8 mouse cellular contexts compared by ENCODE assay signal in the genomic region with DNA sequence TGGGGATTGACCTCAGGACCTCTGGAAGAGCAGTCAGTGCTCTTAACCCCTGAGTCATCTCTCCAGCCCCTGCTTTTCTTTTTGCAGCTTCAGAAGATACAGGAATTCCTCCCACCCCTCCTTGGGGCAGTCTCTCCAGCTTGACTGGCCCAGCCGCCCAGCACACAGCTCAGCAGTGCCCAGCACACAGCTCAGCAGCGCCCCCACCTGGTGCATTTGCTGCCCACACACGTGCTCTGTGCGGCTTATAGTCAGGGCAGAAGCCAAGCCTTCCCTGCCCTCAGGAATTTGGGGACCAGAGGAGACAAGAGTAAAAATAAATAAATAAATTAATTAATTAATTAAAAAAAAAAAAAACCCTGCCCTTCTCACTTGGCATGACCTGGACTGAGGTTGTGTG. TPM values are rescaled to one million over a fixed set of nuclear protein-coding genes. Genes with fewer than 3 reads are reported as not detected.
DNase-seq lines count a peak whose midpoint lies in the region; ATAC-seq and TF ChIP-seq lines count a peak whose summit lies in the region.

No protein-coding gene starts in this region.

- peak; percentile 79 for DNase-seq in 3134 (ENCODE audit: extremely low read depth, insufficient read length, low spot score)
- DNase-seq in adrenal gland, adult 2 months: peak; percentile 77
- peak; percentile 81 for DNase-seq in embryo, embryonic 10.5 days (ENCODE audit: low spot score)
- DNase-seq in heart, adult 11 months: peak; percentile 96
- peak; percentile 86 for DNase-seq in limb, embryonic 11.5 days (ENCODE audit: low spot score)
- peak in 1 of 2 experiments; percentile 71 for DNase-seq in spleen, adult 2 months (ENCODE audit: low read depth in 1 of 2, low spot score in 2 of 2)

- H3K4me1 ChIP-seq in intestine, postnatal 0 days (replicated peaks; ENCODE audit: control insufficient read depth, insufficient read depth, low read length): no peaks in the 10 kb centered on the region
- no peaks in the 10 kb centered on the region for H3K4me1 ChIP-seq in limb, embryonic 11.5 days (ENCODE audit: control insufficient read depth, insufficient read depth, low read length)
- no peaks in the 10 kb centered on the region for H3K4me1 ChIP-seq in midbrain, embryonic 13.5 days (replicated peaks)
- no peaks in the 10 kb centered on the region for H3K4me1 ChIP-seq in spleen, adult 2 months (ENCODE audit: control insufficient read depth, insufficient read depth, insufficient read length)

- H3K27me3 ChIP-seq in intestine, postnatal 0 days (replicated peaks; ENCODE audit: control insufficient read depth, insufficient read depth, low read length): no peaks in the 10 kb centered on the region
- H3K27me3 ChIP-seq in limb, embryonic 11.5 days (ENCODE audit: control insufficient read depth, insufficient read depth, low read length): no peaks in the 10 kb centered on the region
- no peaks in the 10 kb centered on the region for H3K27me3 ChIP-seq in midbrain, embryonic 13.5 days
- no peaks in the 10 kb centered on the region for H3K27me3 ChIP-seq in spleen, adult 2 months (ENCODE audit: control insufficient read depth, insufficient read depth, low read length)

- H3K27ac ChIP-seq in intestine, postnatal 0 days (ENCODE audit: low read depth, low read length): no peak overlapping the region
- H3K27ac ChIP-seq in limb, embryonic 11.5 days (replicated peaks; ENCODE audit: low read depth, low read length): no peak overlapping the region
- no peak overlapping the region for H3K27ac ChIP-seq in midbrain, embryonic 13.5 days
- H3K27ac ChIP-seq in spleen, adult 2 months (ENCODE audit: insufficient read depth, low read length): no peak overlapping the region

- 31% methylated on average over 4 of the region's 4 CpGs for WGBS in intestine, postnatal 0 days
- 29% methylated on average over 4 of the region's 4 CpGs for WGBS in limb, embryonic 11.5 days
- 14% methylated on average over 4 of the region's 4 CpGs for WGBS in midbrain, embryonic 13.5 days
- WGBS in spleen, adult 2 months: 45% methylated on average over 4 of the region's 4 CpGs

- TF ChIP-seq POLR2A in spleen, adult 2 months (IDR thresholded peaks at IDR 0.05; ENCODE audit: low read depth, low read length): no peak

- H3K9ac ChIP-seq in intestine, postnatal 0 days (ENCODE audit: low read depth, low read length): no peak overlapping the region
- no peak overlapping the region for H3K9ac ChIP-seq in limb, embryonic 11.5 days (ENCODE audit: low read length)
- H3K9ac ChIP-seq in midbrain, embryonic 13.5 days (replicated peaks): no peak overlapping the region

- no peak overlapping the region for H3K4me2 ChIP-seq in intestine, postnatal 0 days (replicated peaks; ENCODE audit: low read depth)
- H3K4me2 ChIP-seq in limb, embryonic 11.5 days (ENCODE audit: low read depth, severe bottlenecking): no peak overlapping the region
- H3K4me2 ChIP-seq in midbrain, embryonic 13.5 days (replicated peaks): no peak overlapping the region

- no peaks in the 10 kb centered on the region for H3K9me3 ChIP-seq in intestine, postnatal 0 days (ENCODE audit: control insufficient read depth)
- H3K9me3 ChIP-seq in limb, embryonic 11.5 days (ENCODE audit: control insufficient read depth, low read length): no peaks in the 10 kb centered on the region
- H3K9me3 ChIP-seq in midbrain, embryonic 13.5 days: no peaks in the 10 kb centered on the region

- H3K36me3 ChIP-seq in intestine, postnatal 0 days (ENCODE audit: control insufficient read depth, insufficient read depth): peaks cover 26% of the 10 kb centered on the region; the same call in 1 of the 2 replicates
- peaks cover 5% of the 10 kb centered on the region; the same call in 1 of the 2 replicates for H3K36me3 ChIP-seq in limb, embryonic 11.5 days (ENCODE audit: control insufficient read depth, insufficient read depth, low read length)
- H3K36me3 ChIP-seq in midbrain, embryonic 13.5 days: peaks cover 42% of the 10 kb centered on the region
- H3K36me3 ChIP-seq in spleen, adult 2 months (ENCODE audit: control insufficient read depth, insufficient read depth, low read length): peaks cover 12% of the 10 kb centered on the region

- peak; percentile 93 for TF ChIP-seq CTCF in intestine, postnatal 0 days (IDR thresholded peaks at IDR 0.05; ENCODE audit: low read depth)
- TF ChIP-seq CTCF in spleen, adult 2 months (IDR thresholded peaks at IDR 0.05; ENCODE audit: extremely low read depth, insufficient read depth, insufficient read length, insufficient replicate concordance): peak; percentile 95

- H3K4me3 ChIP-seq in intestine, postnatal 0 days (ENCODE audit: low read depth, low read length): no peak overlapping the region
- H3K4me3 ChIP-seq in limb, embryonic 11.5 days (ENCODE audit: low read depth, low read length): no peak overlapping the region
- H3K4me3 ChIP-seq in midbrain, embryonic 13.5 days (replicated peaks): no peak overlapping the region
- no peak overlapping the region for H3K4me3 ChIP-seq in spleen, adult 2 months (ENCODE audit: extremely low read depth, insufficient read depth, insufficient read length)

- ATAC-seq in intestine, postnatal 0 days: peak; percentile 82
- ATAC-seq in limb, embryonic 11.5 days (ENCODE audit: insufficient number of reproducible peaks, low FRiP score, low TSS enrichment, low read depth): no peak
- ATAC-seq in midbrain, embryonic 13.5 days: peak; percentile 82

RNA-seq across cellular contexts. Expression of a gene that starts 5.1 kb away (rescaled TPM):
- total RNA-seq in adrenal gland, adult 2 months (2021): 1 to 10 TPM; 1.5 to 1.8 TPM
- polyA plus RNA-seq in adrenal gland, adult 2 months (2012; rRNA removed): 1.1 and 1.2 TPM in 2 replicates
- 10.8 and 11.7 TPM in 2 replicates for polyA plus RNA-seq in intestine, postnatal 0 days (2015; fragmentation: Nextera tagmentation; extraction: Ambion mirVana)
- polyA plus RNA-seq in limb, embryonic 11.5 days (2014; fragmentation: Nextera tagmentation; extraction: Ambion mirVana): 12.7 and 13.2 TPM in 2 replicates
- polyA plus RNA-seq in midbrain, embryonic 13.5 days (2015; fragmentation: Nextera tagmentation; extraction: Ambion mirVana): 1.9 and 3.4 TPM in 2 replicates
- polyA plus RNA-seq in spleen, adult 2 months (2012; rRNA removed): 1.3 and 2.0 TPM in 2 replicates

RNA-seq across cellular contexts. Expression of a gene that starts 10.8 kb away (rescaled TPM):
- 10 to 100 TPM; 26.9 to 34.5 TPM for total RNA-seq in adrenal gland, adult 2 months (2021)
- 18.5 and 19.7 TPM in 2 replicates for polyA plus RNA-seq in adrenal gland, adult 2 months (2012; rRNA removed)
- polyA plus RNA-seq in intestine, postnatal 0 days (2015; fragmentation: Nextera tagmentation; extraction: Ambion mirVana): 29.7 and 30.9 TPM in 2 replicates
- 9.5 and 10.6 TPM in 2 replicates for polyA plus RNA-seq in limb, embryonic 11.5 days (2014; fragmentation: Nextera tagmentation; extraction: Ambion mirVana)
- polyA plus RNA-seq in midbrain, embryonic 13.5 days (2015; fragmentation: Nextera tagmentation; extraction: Ambion mirVana): 4.5 and 4.7 TPM in 2 replicates
- 27.0 and 33.5 TPM in 2 replicates for polyA plus RNA-seq in spleen, adult 2 months (2012; rRNA removed)

RNA-seq across cellular contexts. Expression of a gene that starts 12.6 kb away (rescaled TPM):
- total RNA-seq in adrenal gland, adult 2 months (2021): 100 to 1,000 TPM in 1 of 2 experiments, 10 to 100 TPM in 1; 79.6 to 121 TPM
- polyA plus RNA-seq in adrenal gland, adult 2 months (2012; rRNA removed): 607 and 681 TPM in 2 replicates
- polyA plus RNA-seq in intestine, postnatal 0 days (2015; fragmentation: Nextera tagmentation; extraction: Ambion mirVana): 90.5 and 97.0 TPM in 2 replicates
- 61.0 and 61.2 TPM in 2 replicates for polyA plus RNA-seq in limb, embryonic 11.5 days (2014; fragmentation: Nextera tagmentation; extraction: Ambion mirVana)
- 93.1 and 100 TPM in 2 replicates for polyA plus RNA-seq in midbrain, embryonic 13.5 days (2015; fragmentation: Nextera tagmentation; extraction: Ambion mirVana)
- 138 and 173 TPM in 2 replicates for polyA plus RNA-seq in spleen, adult 2 months (2012; rRNA removed)

RNA-seq across cellular contexts. Expression of a gene that starts 13.3 kb away (rescaled TPM):
- under 1 TPM in 1 of 2 experiments, not detected in 1; 0.12 TPM for total RNA-seq in adrenal gland, adult 2 months (2021)
- polyA plus RNA-seq in adrenal gland, adult 2 months (2012; rRNA removed): not detected in 2 replicates
- polyA plus RNA-seq in intestine, postnatal 0 days (2015; fragmentation: Nextera tagmentation; extraction: Ambion mirVana): 0.12 TPM in 1 of 2 replicates, not detected in the other
- polyA plus RNA-seq in limb, embryonic 11.5 days (2014; fragmentation: Nextera tagmentation; extraction: Ambion mirVana): not detected in 2 replicates
- polyA plus RNA-seq in midbrain, embryonic 13.5 days (2015; fragmentation: Nextera tagmentation; extraction: Ambion mirVana): 0.11 TPM in 1 of 2 replicates, not detected in the other
- 0.19 and 0.22 TPM in 2 replicates for polyA plus RNA-seq in spleen, adult 2 months (2012; rRNA removed)

RNA-seq across cellular contexts. Expression of a gene that starts 29.8 kb away (rescaled TPM):
- total RNA-seq in adrenal gland, adult 2 months (2021): 10 to 100 TPM; 32.7 to 33.1 TPM
- 7.2 and 8.2 TPM in 2 replicates for polyA plus RNA-seq in adrenal gland, adult 2 months (2012; rRNA removed)
- polyA plus RNA-seq in intestine, postnatal 0 days (2015; fragmentation: Nextera tagmentation; extraction: Ambion mirVana): 7.9 and 8.7 TPM in 2 replicates
- 13.5 and 15.0 TPM in 2 replicates for polyA plus RNA-seq in limb, embryonic 11.5 days (2014; fragmentation: Nextera tagmentation; extraction: Ambion mirVana)
- 13.0 and 13.7 TPM in 2 replicates for polyA plus RNA-seq in midbrain, embryonic 13.5 days (2015; fragmentation: Nextera tagmentation; extraction: Ambion mirVana)
- 9.4 and 9.5 TPM in 2 replicates for polyA plus RNA-seq in spleen, adult 2 months (2012; rRNA removed)
